Mouse (Mus musculus): Measurements from ENCODE around the gene Gramd1c. TPM values are rescaled to one million over a fixed set of nuclear protein-coding genes. Genes with fewer than 3 reads are reported as not detected.
A peak's percentile ranks its signal among the peaks of the same experiment; 100 is the strongest.

The Gramd1c gene
- polyA plus RNA-seq, 1 experiment = 0.06 TPM

GRCm38 (mm10) chr16:43970426-43970825 lies 92.7 kb downstream of the Gramd1c start:
- no peaks in the 10 kb centered on the region for H3K79me2 ChIP-seq (ENCODE audit: control insufficient read depth, insufficient read depth)
- no peak overlapping the region for H3K4me3 ChIP-seq (ENCODE audit: insufficient read depth, poor library complexity, severe bottlenecking)
- no peaks in the 10 kb centered on the region for H3K27me3 ChIP-seq (ENCODE audit: control insufficient read depth, insufficient read depth, insufficient read length)
- no peaks in the 10 kb centered on the region for H3K79me3 ChIP-seq (ENCODE audit: low read depth)
- no peaks in the 10 kb centered on the region for H3K36me3 ChIP-seq (ENCODE audit: control insufficient read depth, insufficient read depth)
- no peak overlapping the region for H3ac ChIP-seq (ENCODE audit: control insufficient read depth, insufficient read length, low read depth)
- TF ChIP-seq CEBPB (IDR thresholded peaks at IDR 0.05; ENCODE audit: low read depth) (no peak), MYOD1 (IDR thresholded peaks at IDR 0.05; ENCODE audit: control insufficient read depth, insufficient read length, low read depth) (no peak), USF1 (IDR thresholded peaks at IDR 0.05; ENCODE audit: low read depth) (no peak), FOSL1 (IDR thresholded peaks at IDR 0.05; ENCODE audit: insufficient read depth, low read length, poor library complexity, severe bottlenecking) (no peak), MYOG (IDR thresholded peaks at IDR 0.05; ENCODE audit: control insufficient read depth, extremely low read depth, insufficient read length) (no peak)

GRCm38 (mm10) chr16:43965781-43966389 lies 97.3 kb downstream of the Gramd1c start:
- H3K4me3 ChIP-seq (ENCODE audit: insufficient read depth, poor library complexity, severe bottlenecking) = no peak overlapping the region
- TF ChIP-seq USF1 (IDR thresholded peaks at IDR 0.05; ENCODE audit: low read depth) = no peak
- peak; percentile 19 for TF ChIP-seq CEBPB (IDR thresholded peaks at IDR 0.05; ENCODE audit: low read depth)
- H3K79me3 ChIP-seq (ENCODE audit: low read depth) = no peaks in the 10 kb centered on the region
- H3K79me2 ChIP-seq (ENCODE audit: control insufficient read depth, insufficient read depth) = no peaks in the 10 kb centered on the region
- H3K36me3 ChIP-seq (ENCODE audit: control insufficient read depth, insufficient read depth) = no peaks in the 10 kb centered on the region
- no peak overlapping the region for H3ac ChIP-seq (ENCODE audit: control insufficient read depth, insufficient read length, low read depth)
- H3K27me3 ChIP-seq (ENCODE audit: control insufficient read depth, insufficient read depth, insufficient read length) = no peaks in the 10 kb centered on the region

- H3K36me3 ChIP-seq (ENCODE audit: control insufficient read depth, insufficient read depth) = no peaks in the 10 kb centered on the region
- no peaks in the 10 kb centered on the region for H3K79me2 ChIP-seq (ENCODE audit: control insufficient read depth, insufficient read depth)
- no peaks in the 10 kb centered on the region for H3K27me3 ChIP-seq (ENCODE audit: control insufficient read depth, insufficient read depth, insufficient read length)
- H3K79me3 ChIP-seq (ENCODE audit: low read depth) = no peaks in the 10 kb centered on the region
- H3ac ChIP-seq (ENCODE audit: control insufficient read depth, insufficient read length, low read depth) = no peak overlapping the region
- TF ChIP-seq MYOD1 (IDR thresholded peaks at IDR 0.05; ENCODE audit: control insufficient read depth, insufficient read length, low read depth) (no peak), MAX (IDR thresholded peaks at IDR 0.05) (no peak), MYOG (IDR thresholded peaks at IDR 0.05; ENCODE audit: control insufficient read depth, extremely low read depth, insufficient read length) (no peak), CTCF (IDR thresholded peaks at IDR 0.05; ENCODE audit: control insufficient read depth, insufficient read depth, insufficient read length) (no peak), FOSL1 (IDR thresholded peaks at IDR 0.05; ENCODE audit: insufficient read depth, low read length, poor library complexity, severe bottlenecking) (no peak), USF1 (IDR thresholded peaks at IDR 0.05; ENCODE audit: low read depth) (no peak), CEBPB (IDR thresholded peaks at IDR 0.05; ENCODE audit: low read depth) (no peak)
- no peak overlapping the region for H3K4me3 ChIP-seq (ENCODE audit: insufficient read depth, poor library complexity, severe bottlenecking)
Observed at GRCm38 (mm10) chr16:43963780-43964179, 99.4 kb downstream of the Gramd1c start.

- Histone ChIP-seq H3ac (ENCODE audit: control insufficient read depth, insufficient read length, low read depth) (no peak overlapping the region), H3K79me3 (ENCODE audit: low read depth) (no peaks in the 10 kb centered on the region), H3K27me3 (ENCODE audit: control insufficient read depth, insufficient read depth, insufficient read length) (no peaks in the 10 kb centered on the region), H3K79me2 (ENCODE audit: control insufficient read depth, insufficient read depth) (no peaks in the 10 kb centered on the region), H3K4me3 (ENCODE audit: insufficient read depth, poor library complexity, severe bottlenecking) (no peak overlapping the region), H3K36me3 (ENCODE audit: control insufficient read depth, insufficient read depth) (no peaks in the 10 kb centered on the region)
- TF ChIP-seq CTCF (IDR thresholded peaks at IDR 0.05; ENCODE audit: control insufficient read depth, insufficient read depth, insufficient read length) = no peak
- no peak for TF ChIP-seq MAX (IDR thresholded peaks at IDR 0.05)
- TF ChIP-seq MYOG (IDR thresholded peaks at IDR 0.05; ENCODE audit: control insufficient read depth, extremely low read depth, insufficient read length) = no peak
- no peak for TF ChIP-seq USF1 (IDR thresholded peaks at IDR 0.05; ENCODE audit: low read depth)
- TF ChIP-seq MYOD1 (IDR thresholded peaks at IDR 0.05; ENCODE audit: control insufficient read depth, insufficient read length, low read depth) = no peak
- no peak for TF ChIP-seq FOSL1 (IDR thresholded peaks at IDR 0.05; ENCODE audit: insufficient read depth, low read length, poor library complexity, severe bottlenecking)
- no peak for TF ChIP-seq CEBPB (IDR thresholded peaks at IDR 0.05; ENCODE audit: low read depth)
Observed at GRCm38 (mm10) chr16:43963291-43963690, 99.9 kb downstream of the Gramd1c start.

GRCm38 (mm10) chr16:43958038-43958437 lies 105.1 kb downstream of the Gramd1c start:
- Histone ChIP-seq H3ac (ENCODE audit: control insufficient read depth, insufficient read length, low read depth) (no peak overlapping the region), H3K4me3 (ENCODE audit: insufficient read depth, poor library complexity, severe bottlenecking) (no peak overlapping the region), H3K79me2 (ENCODE audit: control insufficient read depth, insufficient read depth) (no peaks in the 10 kb centered on the region), H3K79me3 (ENCODE audit: low read depth) (no peaks in the 10 kb centered on the region), H3K36me3 (ENCODE audit: control insufficient read depth, insufficient read depth) (no peaks in the 10 kb centered on the region), H3K27me3 (ENCODE audit: control insufficient read depth, insufficient read depth, insufficient read length) (no peaks in the 10 kb centered on the region)
- TF ChIP-seq CEBPB (IDR thresholded peaks at IDR 0.05; ENCODE audit: low read depth) = no peak
- no peak for TF ChIP-seq FOSL1 (IDR thresholded peaks at IDR 0.05; ENCODE audit: insufficient read depth, low read length, poor library complexity, severe bottlenecking)
- no peak for TF ChIP-seq MYOG (IDR thresholded peaks at IDR 0.05; ENCODE audit: control insufficient read depth, extremely low read depth, insufficient read length)
- no peak for TF ChIP-seq CTCF (IDR thresholded peaks at IDR 0.05; ENCODE audit: control insufficient read depth, insufficient read depth, insufficient read length)
- TF ChIP-seq MAX (IDR thresholded peaks at IDR 0.05) = no peak
- TF ChIP-seq MYOD1 (IDR thresholded peaks at IDR 0.05; ENCODE audit: control insufficient read depth, insufficient read length, low read depth) = no peak
- no peak for TF ChIP-seq USF1 (IDR thresholded peaks at IDR 0.05; ENCODE audit: low read depth)

DNA sequence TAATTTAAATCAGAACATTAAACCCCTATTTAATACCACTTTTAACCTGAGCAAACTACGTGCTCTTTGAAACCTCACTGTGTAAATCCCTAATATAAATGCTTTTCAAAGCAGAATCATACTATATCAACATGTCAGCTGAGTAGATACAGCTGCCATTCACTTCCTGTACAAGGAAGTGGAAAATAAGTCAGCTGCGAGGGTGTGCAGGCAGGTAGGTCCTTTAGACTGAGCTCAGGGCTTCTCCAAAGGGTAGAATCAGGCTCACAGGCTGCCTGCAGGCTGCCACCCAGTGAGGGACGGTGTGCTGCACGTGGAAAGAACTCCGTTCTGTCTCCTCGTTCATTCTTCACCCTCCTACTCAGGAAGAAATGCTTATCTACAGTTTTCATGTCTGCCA lies 108.2 kb downstream of the Gramd1c start:
- TF ChIP-seq USF1 (IDR thresholded peaks at IDR 0.05; ENCODE audit: low read depth) (no peak), MAX (IDR thresholded peaks at IDR 0.05) (no peak), MYOG (IDR thresholded peaks at IDR 0.05; ENCODE audit: control insufficient read depth, extremely low read depth, insufficient read length) (no peak), CEBPB (IDR thresholded peaks at IDR 0.05; ENCODE audit: low read depth) (no peak), FOSL1 (IDR thresholded peaks at IDR 0.05; ENCODE audit: insufficient read depth, low read length, poor library complexity, severe bottlenecking) (no peak), MYOD1 (IDR thresholded peaks at IDR 0.05; ENCODE audit: control insufficient read depth, insufficient read length, low read depth) (no peak), CTCF (IDR thresholded peaks at IDR 0.05; ENCODE audit: control insufficient read depth, insufficient read depth, insufficient read length) (no peak)
- no peaks in the 10 kb centered on the region for H3K27me3 ChIP-seq (ENCODE audit: control insufficient read depth, insufficient read depth, insufficient read length)
- no peaks in the 10 kb centered on the region for H3K79me2 ChIP-seq (ENCODE audit: control insufficient read depth, insufficient read depth)
- no peaks in the 10 kb centered on the region for H3K79me3 ChIP-seq (ENCODE audit: low read depth)
- peaks cover 8% of the 10 kb centered on the region for H3K36me3 ChIP-seq (ENCODE audit: control insufficient read depth, insufficient read depth)
- H3K4me3 ChIP-seq (ENCODE audit: insufficient read depth, poor library complexity, severe bottlenecking) = no peak overlapping the region
- no peak overlapping the region for H3ac ChIP-seq (ENCODE audit: control insufficient read depth, insufficient read length, low read depth)

Data from C2C12 (cell line).